Mouse (Mus musculus) small intestine, adult 2 months (tissue): ENCODE data around the gene She.

Experiments used
- CTCF ChIP-seq: fragments of 200-500 bp; IDR thresholded peaks from 2 replicates; pipeline ENCODE4 v1.5.1; 2012; ENCODE audit warnings: low read depth, mild to moderate bottlenecking, control low read depth, inconsistent platforms, low read length, moderate library complexity, mixed read lengths; ENCODE audit not compliant: insufficient replicate concordance, insufficient read length; ENCODE audit errors: extremely low read depth
- POLR2A ChIP-seq: fragments of 200-500 bp; IDR thresholded peaks from 2 replicates; pipeline ENCODE4 v1.6.1; 2012; ENCODE audit warnings: low read depth, mild to moderate bottlenecking, control low read depth, inconsistent platforms, low read length, moderate library complexity

DNA sequence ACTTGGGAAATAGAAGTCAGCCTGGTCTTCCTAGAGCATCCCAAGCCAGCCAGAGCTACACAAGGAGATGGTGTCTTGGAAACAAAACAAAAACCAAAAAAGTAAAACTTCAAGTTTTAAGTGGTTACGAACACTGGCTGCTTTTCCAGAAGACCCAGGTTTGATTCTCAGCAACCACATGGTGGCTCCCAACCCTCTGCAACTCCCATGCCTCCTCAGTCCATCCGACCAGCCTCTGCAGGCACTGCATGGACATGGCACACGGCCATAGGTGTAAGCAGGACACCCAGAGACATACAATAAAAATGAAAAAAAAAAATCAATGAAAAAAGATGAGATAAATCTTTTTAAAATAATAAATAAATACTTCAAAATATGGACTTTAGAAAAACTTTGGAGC, 48.2 kb downstream of the She start:
- TF ChIP-seq POLR2A (no peak), CTCF (no peak)
